Mouse (Mus musculus): ENCODE results near the gene Avpi1. TPM values are rescaled to one million over a fixed set of nuclear protein-coding genes. Genes with fewer than 3 reads are reported as not detected.
A peak's percentile ranks its signal among the peaks of the same experiment; 100 is the strongest.
"Not testable (repeated sequence)": the region's sequence is repeated elsewhere in the genome, so short reads cannot be mapped to it uniquely, and the experiment has no call there.

Avpi1 gene
- polyA plus RNA-seq, 1 experiment from 2014 or later: 19.9 TPM

DNA sequence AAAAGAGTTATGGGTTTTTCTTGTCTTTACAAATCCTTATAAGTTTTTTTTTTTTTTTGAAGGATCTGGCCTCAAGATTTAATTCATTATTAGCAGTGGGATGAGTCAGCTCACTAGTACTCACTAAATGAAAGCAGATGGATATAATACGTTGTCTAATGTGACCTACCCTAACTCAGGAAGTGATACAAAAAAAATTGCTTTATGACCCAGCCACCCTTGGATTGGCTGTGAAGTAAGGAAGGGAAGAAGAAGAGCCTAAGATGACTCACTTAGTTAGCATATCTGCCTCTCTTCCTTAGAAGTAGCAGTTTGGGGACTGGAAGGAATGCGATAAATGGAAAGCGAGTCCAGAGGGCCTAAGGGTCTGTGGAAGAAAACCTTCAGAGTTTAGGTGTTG is 29.5 kb downstream of the Avpi1 start:
- Histone ChIP-seq H3K4me2 (no peak overlapping the region), H3K9ac (ENCODE audit: low read depth, low read length) (no peak overlapping the region), H3K4me1 (replicated peaks; ENCODE audit: control insufficient read depth, insufficient read depth, low read length) (no peaks in the 10 kb centered on the region), H3K36me3 (ENCODE audit: control insufficient read depth, insufficient read depth, low read length) (peaks cover 6% of the 10 kb centered on the region), H3K27me3 (replicated peaks; ENCODE audit: control insufficient read depth, insufficient read depth, low read length) (no peaks in the 10 kb centered on the region), H3K9me3 (ENCODE audit: control insufficient read depth, low read length) (no peaks in the 10 kb centered on the region), H3K4me3 (ENCODE audit: low read depth, low read length) (no peak overlapping the region), H3K27ac (ENCODE audit: low read depth, low read length) (no peak overlapping the region)
- DNase-seq (ENCODE audit: low spot score) (no peak), ATAC-seq (replicated peaks; ENCODE audit: low FRiP score) (no peak)
- WGBS: 84% methylated on average over 3 of the region's 3 CpGs

GRCm38 (mm10) chr19:42090637-42091141 is 38.2 kb downstream of the Avpi1 start:
- Histone ChIP-seq H3K4me3 (ENCODE audit: low read depth, low read length) (peak overlapping the region; percentile 96), H3K27ac (ENCODE audit: low read depth, low read length) (peak overlapping the region; percentile 73), H3K4me2 (peak overlapping the region; percentile 88), H3K36me3 (ENCODE audit: control insufficient read depth, insufficient read depth, low read length) (peaks cover 4% of the 10 kb centered on the region; the same call in 1 of the 2 replicates), H3K9ac (ENCODE audit: low read depth, low read length) (peak overlapping the region; percentile 85), H3K9me3 (ENCODE audit: control insufficient read depth, low read length) (no peaks in the 10 kb centered on the region), H3K4me1 (replicated peaks; ENCODE audit: control insufficient read depth, insufficient read depth, low read length) (peaks cover 22% of the 10 kb centered on the region), H3K27me3 (replicated peaks; ENCODE audit: control insufficient read depth, insufficient read depth, low read length) (no peaks in the 10 kb centered on the region)
- DNase-seq (ENCODE audit: low spot score): peak; percentile 65
- under 1% methylated on average over 52 of the region's 52 CpGs for WGBS
- peak; percentile 37 for ATAC-seq (replicated peaks; ENCODE audit: low FRiP score)

DNA sequence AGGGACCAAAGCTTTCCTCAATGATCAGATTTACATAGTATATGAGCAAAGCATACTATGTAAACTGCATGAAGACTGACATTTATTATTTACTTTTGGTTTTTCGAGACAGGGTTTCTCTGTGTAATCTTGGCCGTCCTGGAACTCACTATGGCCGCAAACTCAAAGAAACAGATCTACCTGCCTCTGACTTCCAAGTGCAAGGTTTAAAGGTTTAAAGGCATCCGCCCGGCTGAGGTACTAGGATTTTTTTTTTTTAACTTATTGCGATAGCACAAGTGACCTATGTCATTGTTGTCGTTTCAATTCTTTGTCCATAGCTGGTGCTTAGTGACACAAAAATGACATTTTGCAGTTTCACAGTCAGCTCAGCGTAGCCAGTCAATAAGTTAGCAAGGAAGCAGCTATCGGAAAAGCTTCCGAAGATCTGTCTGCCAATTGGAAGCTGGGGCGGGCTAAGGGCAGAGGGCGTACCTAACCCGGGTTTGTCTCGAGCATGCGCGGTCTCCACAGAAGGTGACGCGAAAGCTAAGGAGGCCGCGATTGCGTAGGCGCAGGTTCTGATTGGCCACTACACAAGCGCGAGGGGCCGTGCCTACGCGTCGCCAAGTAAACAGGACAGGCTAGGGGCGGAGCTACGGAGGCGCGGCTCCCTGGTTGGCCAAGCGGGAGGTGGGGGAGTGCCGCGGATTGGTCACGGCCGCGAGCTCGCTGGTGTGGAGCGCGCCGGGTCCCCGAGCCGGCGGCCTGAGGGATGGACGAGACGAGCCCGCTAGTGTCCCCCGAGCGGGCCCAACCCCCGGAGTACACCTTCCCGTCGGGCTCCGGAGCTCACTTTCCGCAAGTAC is 38.9 kb downstream of the Avpi1 start, which contains the start of gene Pi4k2a:
Gene Pi4k2a (plus strand): TSS at position 723 of the 848 bp plus-strand sequence.
- under 1% methylated on average over 55 of the region's 55 CpGs for WGBS

GRCm38 (mm10) chr19:42089103-42089747 is 39.6 kb downstream of the Avpi1 start:
- no peak for ATAC-seq (replicated peaks; ENCODE audit: low FRiP score)
- Histone ChIP-seq H3K4me2 (peak overlapping the region; percentile 73), H3K36me3 (ENCODE audit: control insufficient read depth, insufficient read depth, low read length) (peaks cover 4% of the 10 kb centered on the region; the same call in 1 of the 2 replicates), H3K9ac (ENCODE audit: low read depth, low read length) (peak overlapping the region; percentile 44), H3K27ac (ENCODE audit: low read depth, low read length) (peak overlapping the region; percentile 84), H3K27me3 (replicated peaks; ENCODE audit: control insufficient read depth, insufficient read depth, low read length) (no peaks in the 10 kb centered on the region), H3K4me1 (replicated peaks; ENCODE audit: control insufficient read depth, insufficient read depth, low read length) (peaks cover 25% of the 10 kb centered on the region), H3K4me3 (ENCODE audit: low read depth, low read length) (peak overlapping the region; percentile 96), H3K9me3 (ENCODE audit: control insufficient read depth, low read length) (no peaks in the 10 kb centered on the region)
- WGBS: 19% methylated on average over 14 of the region's 14 CpGs
- DNase-seq (ENCODE audit: low spot score): peak; percentile 54

More for the DNA sequence above, 38.9 kb downstream of the Avpi1 start, which contains the start of gene Pi4k2a:
- Histone ChIP-seq H3K36me3 (ENCODE audit: control insufficient read depth, insufficient read depth, low read length) (peaks cover 4% of the 10 kb centered on the region; the same call in 1 of the 2 replicates), H3K9me3 (ENCODE audit: control insufficient read depth, low read length) (no peaks in the 10 kb centered on the region), H3K4me3 (ENCODE audit: low read depth, low read length) (peak within 1 kb of the TSS; percentile 96), H3K4me2 (peak within 1 kb of the TSS; percentile 88), H3K9ac (ENCODE audit: low read depth, low read length) (peak within 1 kb of the TSS; percentile 85), H3K27me3 (replicated peaks; ENCODE audit: control insufficient read depth, insufficient read depth, low read length) (no peaks in the 10 kb centered on the region), H3K4me1 (replicated peaks; ENCODE audit: control insufficient read depth, insufficient read depth, low read length) (peaks cover 25% of the 10 kb centered on the region), H3K27ac (ENCODE audit: low read depth, low read length) (peak within 1 kb of the TSS; percentile 84)
- peak; percentile 96 for ATAC-seq (replicated peaks; ENCODE audit: low FRiP score)
- peak; percentile 96 for DNase-seq (ENCODE audit: low spot score)

GRCm38 (mm10) chr19:42086166-42086565 is 42.7 kb downstream of the Avpi1 start, which contains the start of gene Morn4:
TSS of gene Morn4 (minus strand) at chr19:42086357.
- Histone ChIP-seq H3K27me3 (replicated peaks; ENCODE audit: control insufficient read depth, insufficient read depth, low read length) (no peaks in the 10 kb centered on the region), H3K4me1 (replicated peaks; ENCODE audit: control insufficient read depth, insufficient read depth, low read length) (peaks cover 19% of the 10 kb centered on the region), H3K9me3 (ENCODE audit: control insufficient read depth, low read length) (no peaks in the 10 kb centered on the region), H3K9ac (ENCODE audit: low read depth, low read length) (peak within 1 kb of the TSS; percentile 61), H3K36me3 (ENCODE audit: control insufficient read depth, insufficient read depth, low read length) (no peaks in the 10 kb centered on the region), H3K4me2 (peak within 1 kb of the TSS; percentile 80), H3K4me3 (ENCODE audit: low read depth, low read length) (peak within 1 kb of the TSS; percentile 60), H3K27ac (ENCODE audit: low read depth, low read length) (no peak within 1 kb of the TSS)
- ATAC-seq (replicated peaks; ENCODE audit: low FRiP score): peak; percentile 69
- DNase-seq (ENCODE audit: low spot score): peak; percentile 85
- 1% methylated on average over 21 of the region's 21 CpGs for WGBS

DNA sequence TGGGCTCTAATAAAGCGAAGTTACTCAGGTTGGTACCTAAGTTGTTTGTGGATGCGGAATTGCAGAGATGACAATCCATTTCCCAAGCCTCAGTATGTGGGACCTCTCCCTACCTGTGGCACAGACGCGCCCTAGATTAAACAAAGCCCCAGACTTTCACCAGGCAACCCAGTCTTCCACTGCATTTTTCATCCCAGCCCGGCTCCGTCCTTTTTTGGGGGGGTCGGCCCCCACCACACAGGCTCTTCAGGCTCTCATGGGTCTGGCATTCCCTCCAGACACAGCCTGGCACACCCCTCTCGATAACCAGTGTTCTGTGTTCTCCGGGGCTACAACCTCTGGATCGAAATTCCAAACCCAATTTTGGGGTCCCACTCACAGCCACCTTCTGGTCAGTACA is 43.2 kb downstream of the Avpi1 start:
- H3K4me1 ChIP-seq (replicated peaks; ENCODE audit: control insufficient read depth, insufficient read depth, low read length): peaks cover 18% of the 10 kb centered on the region
- no peak overlapping the region for H3K27ac ChIP-seq (ENCODE audit: low read depth, low read length)
- peak overlapping the region; percentile 61 for H3K9ac ChIP-seq (ENCODE audit: low read depth, low read length)
- no peaks in the 10 kb centered on the region for H3K36me3 ChIP-seq (ENCODE audit: control insufficient read depth, insufficient read depth, low read length)
- no peak for ATAC-seq (replicated peaks; ENCODE audit: low FRiP score)
- H3K27me3 ChIP-seq (replicated peaks; ENCODE audit: control insufficient read depth, insufficient read depth, low read length): no peaks in the 10 kb centered on the region
- peak overlapping the region; percentile 60 for H3K4me3 ChIP-seq (ENCODE audit: low read depth, low read length)
- H3K9me3 ChIP-seq (ENCODE audit: control insufficient read depth, low read length): no peaks in the 10 kb centered on the region
- 13% methylated on average over 10 of the region's 10 CpGs for WGBS
- DNase-seq (ENCODE audit: low spot score): no peak
- H3K4me2 ChIP-seq: peak overlapping the region; percentile 80

GRCm38 (mm10) chr19:42081613-42082012 is 47.2 kb downstream of the Avpi1 start:
- not testable (repeated sequence) for H3K27ac ChIP-seq (ENCODE audit: low read depth, low read length); ATAC-seq (replicated peaks; ENCODE audit: low FRiP score); H3K9me3 ChIP-seq (ENCODE audit: control insufficient read depth, low read length); H3K4me1 ChIP-seq (replicated peaks; ENCODE audit: control insufficient read depth, insufficient read depth, low read length); H3K9ac ChIP-seq (ENCODE audit: low read depth, low read length); H3K4me2 ChIP-seq; H3K27me3 ChIP-seq (replicated peaks; ENCODE audit: control insufficient read depth, insufficient read depth, low read length); DNase-seq (ENCODE audit: low spot score); H3K4me3 ChIP-seq (ENCODE audit: low read depth, low read length); H3K36me3 ChIP-seq (ENCODE audit: control insufficient read depth, insufficient read depth, low read length)
- 84% methylated on average over 5 of the region's 5 CpGs for WGBS

DNA sequence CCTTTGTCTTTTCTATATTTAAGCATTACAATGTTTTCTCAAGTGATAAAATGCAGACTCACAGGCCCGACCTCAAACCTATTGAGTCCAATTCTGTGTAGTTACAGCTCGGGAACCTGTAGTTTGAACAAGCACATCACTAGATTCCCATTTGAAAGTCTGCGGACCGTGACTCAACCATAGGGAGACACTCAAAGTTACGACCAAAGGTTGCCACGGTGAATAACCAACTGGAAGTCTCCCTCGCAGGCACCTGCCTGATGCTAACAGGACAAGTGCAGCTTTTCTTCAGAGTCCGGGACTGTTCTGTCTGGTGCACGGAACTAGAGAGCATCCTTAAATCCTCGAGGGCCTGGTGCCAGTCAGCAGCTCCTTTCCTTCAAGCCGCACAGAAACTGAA is 48.4 kb downstream of the Avpi1 start:
- DNase-seq (ENCODE audit: low spot score) (no peak), ATAC-seq (replicated peaks; ENCODE audit: low FRiP score) (no peak)
- H3K4me3 ChIP-seq (ENCODE audit: low read depth, low read length): no peak overlapping the region
- 79% methylated on average over 11 of the region's 11 CpGs for WGBS
- no peak overlapping the region for H3K4me2 ChIP-seq
- H3K27ac ChIP-seq (ENCODE audit: low read depth, low read length): no peak overlapping the region
- H3K36me3 ChIP-seq (ENCODE audit: control insufficient read depth, insufficient read depth, low read length): no peaks in the 10 kb centered on the region; the same call in 1 of the 2 replicates
- H3K27me3 ChIP-seq (replicated peaks; ENCODE audit: control insufficient read depth, insufficient read depth, low read length): no peaks in the 10 kb centered on the region
- peaks cover 2% of the 10 kb centered on the region; the same call in 1 of the 2 replicates for H3K4me1 ChIP-seq (replicated peaks; ENCODE audit: control insufficient read depth, insufficient read depth, low read length)
- no peak overlapping the region for H3K9ac ChIP-seq (ENCODE audit: low read depth, low read length)
- H3K9me3 ChIP-seq (ENCODE audit: control insufficient read depth, low read length): no peaks in the 10 kb centered on the region

Measured in liver, embryonic 11.5 days (tissue).